Mouse (Mus musculus): ENCODE results near the gene Lyst.

DNA sequence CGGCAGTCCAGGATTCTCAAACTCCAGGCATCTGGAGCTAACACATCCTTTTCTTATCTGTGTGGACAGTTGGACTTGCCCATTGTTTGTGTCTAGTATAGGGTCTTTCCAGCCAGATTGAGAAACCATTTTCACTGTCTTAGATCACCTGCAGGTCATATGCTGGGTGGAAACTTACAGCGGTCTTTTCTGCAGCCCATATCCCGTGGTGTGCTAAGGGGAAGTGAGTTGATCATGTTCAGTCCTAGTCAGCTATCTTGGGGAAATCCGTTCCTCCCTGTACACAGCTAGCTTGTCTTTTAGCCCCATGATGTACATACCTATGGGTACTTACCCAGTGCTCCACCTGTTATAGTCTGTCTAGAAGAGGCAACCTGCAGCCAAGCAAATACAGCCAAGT lies 197.9 kb downstream of the Lyst start:
- TF ChIP-seq CTCF (IDR thresholded peaks at IDR 0.05; ENCODE audit: extremely low read depth, insufficient read length, insufficient replicate concordance, low read depth, low read length) = no peak
- no peak for TF ChIP-seq POLR2A (IDR thresholded peaks at IDR 0.05; ENCODE audit: low read depth, low read length)

Measured in small intestine, adult 2 months (tissue).